Mouse (Mus musculus): Measurements from ENCODE around the gene Ccin. TPM values are rescaled to one million over a fixed set of nuclear protein-coding genes. Genes with fewer than 3 reads are reported as not detected.
A peak's percentile ranks its signal among the peaks of the same experiment; 100 is the strongest.

The Ccin gene
- polyA plus RNA-seq (2012; ENCODE audit: insufficient read depth, low replicate concordance): not detected in 2 replicates

- Histone ChIP-seq H3K4me1 (peaks cover 37% of the 10 kb centered on the region), H3K27me3 (replicated peaks) (peaks cover 31% of the 10 kb centered on the region)
Observed at GRCm38 (mm10) chr4:43983181-43983580, at the start of gene Ccin. Ccin (plus strand) TSS chr4:43983483.

GRCm38 (mm10) chr4:43936186-43936585, 47.1 kb upstream of the Ccin start:
- Histone ChIP-seq H3K27me3 (replicated peaks) (peaks cover 3% of the 10 kb centered on the region), H3K4me3 (replicated peaks) (no peak overlapping the region), H3K9me3 (no peaks in the 10 kb centered on the region), H3K36me3 (replicated peaks; ENCODE audit: low read length) (no peaks in the 10 kb centered on the region), H3K4me1 (peaks cover 47% of the 10 kb centered on the region)
- TF ChIP-seq FLI1 (IDR thresholded peaks at IDR 0.05; ENCODE audit: low read length) (no peak), GATA1 (IDR thresholded peaks at IDR 0.05; ENCODE audit: borderline replicate concordance, low read length) (no peak)

More at GRCm38 (mm10) chr4:43983181-43983580, at the start of gene Ccin:
- Histone ChIP-seq H3K9me3 (no peaks in the 10 kb centered on the region), H3K36me3 (replicated peaks; ENCODE audit: low read length) (peaks cover 26% of the 10 kb centered on the region), H3K4me3 (replicated peaks) (peak within 1 kb of the TSS; percentile 89)
- TF ChIP-seq GATA1 (IDR thresholded peaks at IDR 0.05; ENCODE audit: borderline replicate concordance, low read length): no peak
- TF ChIP-seq FLI1 (IDR thresholded peaks at IDR 0.05; ENCODE audit: low read length): no peak

DNA sequence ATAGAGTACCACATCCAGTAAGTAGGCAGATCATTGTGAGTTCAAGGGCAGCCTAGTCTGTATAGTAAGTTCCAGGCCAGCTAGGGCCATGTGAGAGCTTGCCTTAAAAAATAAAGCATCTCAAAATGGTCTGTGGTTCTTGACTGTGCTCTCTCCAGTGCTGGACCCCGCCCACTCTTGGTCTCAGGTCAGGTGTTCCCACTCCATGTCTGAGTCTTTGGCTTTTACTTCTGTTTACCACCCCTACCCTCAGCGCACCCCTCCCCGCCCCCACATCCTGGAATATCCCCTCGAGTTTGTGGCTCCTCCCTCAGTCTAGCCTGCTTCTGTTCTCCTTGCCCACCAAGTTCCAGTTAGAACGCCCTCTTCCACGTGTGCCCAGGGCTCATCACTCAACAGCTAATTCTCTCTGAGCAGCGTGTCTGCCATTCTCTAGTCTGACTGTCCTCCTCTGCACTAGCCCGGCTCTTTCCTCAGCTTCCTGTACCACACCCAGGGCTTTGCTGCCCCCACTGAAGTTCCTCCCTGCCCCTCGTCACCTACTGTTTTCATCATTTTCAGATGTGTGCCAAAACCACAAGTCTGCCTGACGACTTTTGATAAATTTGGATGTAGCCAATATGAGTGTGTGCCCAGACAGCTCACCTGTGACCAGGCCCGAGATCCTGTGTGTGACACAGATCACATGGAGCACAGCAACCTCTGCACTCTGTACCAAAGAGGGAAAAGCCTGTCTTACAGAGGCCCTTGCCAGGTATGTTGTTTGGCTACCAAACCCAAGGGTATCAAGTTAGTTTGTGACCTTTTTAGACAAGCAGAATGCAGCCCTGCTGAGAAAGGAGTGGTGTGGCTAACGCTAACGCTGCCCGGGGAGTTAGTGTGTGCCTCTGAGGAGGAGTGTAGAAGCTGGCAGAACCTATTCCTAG, 46.3 kb upstream of the Ccin start:
- TF ChIP-seq FLI1 (IDR thresholded peaks at IDR 0.05; ENCODE audit: low read length) (no peak), GATA1 (IDR thresholded peaks at IDR 0.05; ENCODE audit: borderline replicate concordance, low read length) (no peak)
- H3K27me3 ChIP-seq (replicated peaks): peaks cover 3% of the 10 kb centered on the region
- H3K4me3 ChIP-seq (replicated peaks): no peak overlapping the region
- no peaks in the 10 kb centered on the region for H3K36me3 ChIP-seq (replicated peaks; ENCODE audit: low read length)
- H3K9me3 ChIP-seq: no peaks in the 10 kb centered on the region
- H3K4me1 ChIP-seq: peaks cover 40% of the 10 kb centered on the region

DNA sequence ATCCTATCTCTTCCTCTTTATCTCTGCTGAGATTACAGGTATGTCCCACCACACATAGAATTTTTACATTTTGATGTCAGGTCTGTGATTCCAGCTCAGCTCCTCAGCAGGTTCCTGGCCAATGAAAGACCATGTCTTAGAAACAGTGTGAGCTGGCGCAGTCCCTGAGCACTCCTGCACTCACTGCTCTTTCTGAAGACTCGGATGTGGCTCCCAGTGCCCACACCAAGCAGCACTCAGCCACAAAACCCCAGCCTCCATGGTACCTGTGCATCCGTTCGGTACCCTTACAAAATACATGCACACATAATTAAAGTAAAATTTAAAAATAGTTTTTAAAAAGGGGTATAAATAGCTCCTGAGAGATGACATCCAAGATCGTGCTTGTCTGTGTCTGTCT, 42.0 kb upstream of the Ccin start:
- H3K36me3 ChIP-seq (replicated peaks; ENCODE audit: low read length): no peaks in the 10 kb centered on the region
- no peak overlapping the region for H3K4me3 ChIP-seq (replicated peaks)
- H3K9me3 ChIP-seq: no peaks in the 10 kb centered on the region
- H3K4me1 ChIP-seq: peaks cover 40% of the 10 kb centered on the region
- H3K27me3 ChIP-seq (replicated peaks): peaks cover 7% of the 10 kb centered on the region
- no peak for TF ChIP-seq FLI1 (IDR thresholded peaks at IDR 0.05; ENCODE audit: low read length)

DNA sequence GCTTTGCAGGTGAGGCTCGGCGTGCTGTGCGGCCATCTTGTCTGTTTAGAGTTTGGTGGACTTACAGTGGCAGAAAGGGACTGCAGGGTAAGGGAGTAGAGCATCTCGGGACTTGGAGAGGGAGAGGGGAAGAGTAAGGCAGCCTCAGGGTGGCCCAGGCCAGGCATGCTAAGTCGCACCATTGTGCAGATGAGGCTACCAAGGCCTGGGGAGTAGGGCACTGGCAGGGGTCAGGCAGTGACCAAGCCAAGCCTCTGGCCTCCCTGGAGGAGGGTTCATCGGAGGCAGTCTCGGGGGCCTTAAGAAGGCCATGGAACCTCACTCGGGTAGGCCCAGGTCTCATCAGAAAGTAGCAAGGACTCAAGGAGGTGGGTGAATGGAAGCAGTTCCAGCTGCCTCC, 40.9 kb upstream of the Ccin start:
- TF ChIP-seq GATA1 (IDR thresholded peaks at IDR 0.05; ENCODE audit: borderline replicate concordance, low read length): no peak
- no peak for TF ChIP-seq FLI1 (IDR thresholded peaks at IDR 0.05; ENCODE audit: low read length)
- H3K27me3 ChIP-seq (replicated peaks): peaks cover 7% of the 10 kb centered on the region

DNA sequence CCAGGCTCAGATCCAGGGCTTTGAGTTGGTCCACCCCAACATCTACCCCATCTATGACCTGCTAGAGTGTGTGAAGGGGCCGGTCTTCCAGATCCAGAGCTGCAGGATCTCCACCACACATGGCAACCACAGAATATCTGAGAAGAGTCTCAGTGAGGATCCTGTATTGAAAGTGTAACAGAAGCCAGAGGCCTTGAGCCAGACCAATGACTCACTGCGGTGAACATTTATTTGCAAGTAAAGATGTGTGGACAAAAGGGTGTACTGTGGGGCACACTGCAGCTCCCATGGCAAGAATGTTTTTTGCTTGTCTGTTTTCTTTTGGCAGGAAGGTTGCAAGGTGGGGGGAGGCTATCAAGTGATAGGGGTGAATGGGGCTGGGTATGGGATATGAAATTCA, 35.7 kb upstream of the Ccin start:
- peaks cover 5% of the 10 kb centered on the region for H3K27me3 ChIP-seq (replicated peaks)
- H3K4me3 ChIP-seq (replicated peaks): no peak overlapping the region
- TF ChIP-seq GATA1 (IDR thresholded peaks at IDR 0.05; ENCODE audit: borderline replicate concordance, low read length): no peak
- TF ChIP-seq FLI1 (IDR thresholded peaks at IDR 0.05; ENCODE audit: low read length): no peak
- peaks cover 10% of the 10 kb centered on the region for H3K4me1 ChIP-seq
- H3K9me3 ChIP-seq: no peaks in the 10 kb centered on the region
- H3K36me3 ChIP-seq (replicated peaks; ENCODE audit: low read length): no peaks in the 10 kb centered on the region

More for the DNA sequence above, 40.9 kb upstream of the Ccin start:
- Histone ChIP-seq H3K4me1 (peaks cover 31% of the 10 kb centered on the region), H3K4me3 (replicated peaks) (no peak overlapping the region), H3K36me3 (replicated peaks; ENCODE audit: low read length) (no peaks in the 10 kb centered on the region), H3K9me3 (no peaks in the 10 kb centered on the region)

- Histone ChIP-seq H3K4me1 (peaks cover 52% of the 10 kb centered on the region), H3K27me3 (replicated peaks) (peaks cover 10% of the 10 kb centered on the region), H3K4me3 (replicated peaks) (peak within 1 kb of the TSS; percentile 98), H3K9me3 (no peaks in the 10 kb centered on the region), H3K36me3 (replicated peaks; ENCODE audit: low read length) (peaks cover 6% of the 10 kb centered on the region)
- TF ChIP-seq GATA1 (IDR thresholded peaks at IDR 0.05; ENCODE audit: borderline replicate concordance, low read length) (no peak), FLI1 (IDR thresholded peaks at IDR 0.05; ENCODE audit: low read length) (no peak)
Observed at GRCm38 (mm10) chr4:43957292-43957845, 25.9 kb upstream of the Ccin start, which contains the start of gene Glipr2. Glipr2 (plus strand) TSS chr4:43957401.

- H3K4me3 ChIP-seq (replicated peaks): peak overlapping the region; percentile 98
- no peaks in the 10 kb centered on the region for H3K9me3 ChIP-seq
- peaks cover 58% of the 10 kb centered on the region for H3K4me1 ChIP-seq
- peaks cover 10% of the 10 kb centered on the region for H3K27me3 ChIP-seq (replicated peaks)
- H3K36me3 ChIP-seq (replicated peaks; ENCODE audit: low read length): peaks cover 9% of the 10 kb centered on the region
- no peak for TF ChIP-seq FLI1 (IDR thresholded peaks at IDR 0.05; ENCODE audit: low read length)
- TF ChIP-seq GATA1 (IDR thresholded peaks at IDR 0.05; ENCODE audit: borderline replicate concordance, low read length): no peak
Observed at GRCm38 (mm10) chr4:43957846-43958461, 25.3 kb upstream of the Ccin start.

DNA sequence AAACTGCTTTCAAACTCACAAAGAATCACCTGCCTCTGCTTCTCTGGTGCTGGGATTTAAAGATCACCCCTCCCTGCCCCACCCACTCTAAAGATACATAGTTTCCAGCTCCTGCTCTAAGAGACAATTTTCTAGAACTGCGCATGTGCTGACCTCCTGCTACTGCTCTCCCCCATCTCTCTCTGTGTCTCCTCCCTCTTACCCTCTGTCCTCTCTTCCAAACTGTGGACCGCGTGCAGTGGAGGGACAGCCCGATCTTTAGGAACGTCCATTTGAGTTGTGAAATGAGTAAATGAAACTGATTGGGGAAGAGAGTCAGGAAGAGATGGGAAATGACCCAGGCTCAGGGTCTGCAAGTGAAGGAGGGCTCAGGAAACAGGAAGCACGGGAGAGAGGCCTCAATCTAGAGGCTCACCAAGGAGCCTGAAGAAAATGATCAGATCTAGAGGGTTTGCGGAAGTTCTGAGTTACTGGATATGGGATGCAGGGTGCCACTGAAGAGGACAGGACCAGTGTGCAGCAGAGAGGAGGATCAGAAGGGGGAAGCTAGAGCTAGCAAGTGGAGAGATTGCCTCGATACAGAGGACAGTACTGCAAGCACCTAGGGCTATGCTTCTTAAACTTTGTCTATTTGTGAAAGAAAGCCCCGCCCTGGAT, 23.6 kb upstream of the Ccin start:
- Histone ChIP-seq H3K4me3 (replicated peaks) (peak overlapping the region; percentile 83), H3K27me3 (replicated peaks) (peaks cover 8% of the 10 kb centered on the region), H3K36me3 (replicated peaks; ENCODE audit: low read length) (peaks cover 13% of the 10 kb centered on the region), H3K9me3 (no peaks in the 10 kb centered on the region), H3K4me1 (peaks cover 75% of the 10 kb centered on the region)
- no peak for TF ChIP-seq FLI1 (IDR thresholded peaks at IDR 0.05; ENCODE audit: low read length)
- TF ChIP-seq GATA1 (IDR thresholded peaks at IDR 0.05; ENCODE audit: borderline replicate concordance, low read length): no peak

Measured in megakaryocyte, embryonic 14.5 days (primary cell).